Comparison of ENCODE assay signal across 21 mouse cellular contexts in the genomic region with DNA sequence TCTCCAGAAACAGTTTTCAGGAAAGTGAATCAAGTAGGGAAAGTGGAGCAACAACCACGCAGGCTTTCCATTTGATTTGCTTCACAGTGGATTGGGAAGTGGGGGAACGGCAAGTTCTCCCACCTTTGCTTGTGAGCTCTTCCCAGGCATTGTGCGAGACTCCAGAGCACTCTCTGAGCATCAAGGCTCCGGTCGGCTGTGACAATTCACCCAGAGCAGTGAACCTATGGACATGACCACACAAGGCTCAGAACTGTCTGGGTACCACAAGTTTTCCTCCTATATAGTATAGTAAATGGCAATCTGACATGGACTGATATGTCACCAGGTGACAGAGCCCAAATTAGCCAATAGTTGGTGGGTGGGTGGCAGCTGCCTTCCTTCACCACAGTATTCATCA.
"Had no signal": no experiment of that assay in that cellular context is flagged by ENCODE, and none has a peak within 500 bp of the region (broad histone marks: within the 10 kb centered on the region; RNA-seq: fewer than 3 reads in every experiment).

No protein-coding gene starts in this region.

- H3K4me2 ChIP-seq: liver, embryonic 11.5 days had no signal

- H3K36me3 ChIP-seq: heart, embryonic 10.5 days; heart, embryonic 12.5 days; hindbrain, embryonic 10.5 days; intestine, embryonic 15.5 days; limb, embryonic 10.5 days; limb, embryonic 12.5 days had no signal

- H3K4me1 ChIP-seq: heart, embryonic 10.5 days; intestine, embryonic 15.5 days; limb, embryonic 10.5 days; limb, embryonic 12.5 days had no signal

- H3K9ac ChIP-seq: heart, embryonic 12.5 days; intestine, embryonic 15.5 days; limb, embryonic 12.5 days had no signal

- ATAC-seq: intestine, postnatal 0 days had no signal

- H3K9me3 ChIP-seq: heart, embryonic 10.5 days; heart, embryonic 12.5 days; hindbrain, embryonic 10.5 days; intestine, embryonic 15.5 days; limb, embryonic 10.5 days; limb, embryonic 12.5 days had no signal

- H3K4me3 ChIP-seq: gastrocnemius, adult 2 months; intestine, embryonic 15.5 days; limb, embryonic 10.5 days; limb, embryonic 12.5 days had no signal

- H3K27ac ChIP-seq: gastrocnemius, adult 2 months; heart, embryonic 10.5 days; hindbrain, embryonic 10.5 days; hindbrain, embryonic 14.5 days; intestine, embryonic 15.5 days; layer of hippocampus, adult 2 months; left cerebral cortex, adult 2 months; limb, embryonic 10.5 days; limb, embryonic 12.5 days had no signal

- H3K27me3 ChIP-seq: intestine, embryonic 15.5 days had no signal

- DNase-seq: gastrocnemius, adult 2 months; gastrocnemius, postnatal 10 days; gastrocnemius, postnatal 25 days; heart, adult 18-20 months; heart, postnatal 10 days; heart, postnatal 4 days; kidney, adult 18-20 months; kidney, adult 8-10 months; kidney, postnatal 25 days; liver had no signal
